Mouse (Mus musculus) 416B (cell line): ENCODE measurements at regions not wholly inside any gene's neighbourhood (a gene's known extent, or its start where the extent isn't known, plus 50 kb on each side); places are given as distances from the start of the nearest gene placed in this dataset.

Source experiments
- DNase-seq: peaks from one replicate; pipeline ENCODE4 v3.0.0; 2011; ENCODE audit warnings: low read depth

GRCm38 (mm10) chr3:35027898-35028297 is 377.7 kb downstream of the Sox2 start:
- DNase-seq: no peak

GRCm38 (mm10) chr3:35029924-35030323 is 379.7 kb downstream of the Sox2 start:
- DNase-seq: no peak

- no peak for DNase-seq
Measured at GRCm38 (mm10) chr3:35033587-35033986, 383.4 kb downstream of the Sox2 start.

GRCm38 (mm10) chr3:35035234-35035633 is 385.0 kb downstream of the Sox2 start:
- no peak for DNase-seq

GRCm38 (mm10) chr3:35043705-35044104 is 393.5 kb downstream of the Sox2 start:
- no peak for DNase-seq

- no peak for DNase-seq
Measured at GRCm38 (mm10) chr3:35059438-35059837, 409.2 kb downstream of the Sox2 start.

GRCm38 (mm10) chr3:35060042-35060441 is 409.8 kb downstream of the Sox2 start:
- no peak for DNase-seq

- no peak for DNase-seq
Measured at GRCm38 (mm10) chr3:35066824-35067223, 416.6 kb downstream of the Sox2 start.

- no peak for DNase-seq
Measured at GRCm38 (mm10) chr3:35068586-35068985, 418.4 kb downstream of the Sox2 start.

- DNase-seq: no peak
Measured at GRCm38 (mm10) chr3:35071046-35071445, 420.8 kb downstream of the Sox2 start.

- DNase-seq: no peak
Measured at GRCm38 (mm10) chr3:35079887-35080286, 429.7 kb downstream of the Sox2 start.

- DNase-seq: no peak
Measured at GRCm38 (mm10) chr3:35084091-35084867, 434.1 kb downstream of the Sox2 start.

GRCm38 (mm10) chr3:35088241-35089080 is 438.3 kb downstream of the Sox2 start:
- DNase-seq: no peak

- no peak for DNase-seq
Measured at GRCm38 (mm10) chr3:35090496-35091133, 440.4 kb downstream of the Sox2 start.

- no peak for DNase-seq
Measured at GRCm38 (mm10) chr3:35093001-35093400, 442.8 kb downstream of the Sox2 start.

- no peak for DNase-seq
Measured at GRCm38 (mm10) chr3:35095221-35095620, 445.0 kb downstream of the Sox2 start.

GRCm38 (mm10) chr3:35096381-35096780 is 446.2 kb downstream of the Sox2 start:
- no peak for DNase-seq

GRCm38 (mm10) chr3:35097766-35098165 is 447.6 kb downstream of the Sox2 start:
- no peak for DNase-seq

GRCm38 (mm10) chr3:35099226-35099625 is 449.0 kb downstream of the Sox2 start:
- no peak for DNase-seq

GRCm38 (mm10) chr3:35099876-35100420 is 449.7 kb downstream of the Sox2 start:
- no peak for DNase-seq

GRCm38 (mm10) chr3:35101286-35101685 is 451.1 kb downstream of the Sox2 start:
- DNase-seq: no peak

- no peak for DNase-seq
Measured at GRCm38 (mm10) chr3:35101951-35102350, 451.7 kb downstream of the Sox2 start.
